Mouse (Mus musculus): ENCODE data around the gene Vmn1r63.
"Not testable (repeated sequence)": the region's sequence is repeated elsewhere in the genome, so short reads cannot be mapped to it uniquely, and the experiment has no call there.

Gene Vmn1r63

GRCm38 (mm10) chr7:5805345-5805744 is at the start of gene Vmn1r63:
TSS of gene Vmn1r63 (minus strand) at chr7:5805445.
- not testable (repeated sequence) for DNase-seq (ENCODE audit: low read depth)
